Mouse (Mus musculus) lung, adult 2 months (tissue): ENCODE results near the gene Myh6.

Experiments used
- CTCF ChIP-seq: fragments of 200-500 bp; IDR thresholded peaks from 2 replicates; pipeline ENCODE4 v1.5.1; 2011; ENCODE audit warnings: mild to moderate bottlenecking, low read length, control low read depth; ENCODE audit not compliant: insufficient read depth
- POLR2A ChIP-seq: fragments of 200-500 bp; IDR thresholded peaks from 2 replicates; pipeline ENCODE4 v1.6.1; 2011; ENCODE audit warnings: low read depth, mild to moderate bottlenecking, control low read depth, low read length, borderline replicate concordance; ENCODE audit errors: extremely low read depth

- no peak for TF ChIP-seq CTCF
- TF ChIP-seq POLR2A: no peak
These were observed 12.3 kb downstream of the Myh6 start for GRCm38 (mm10) chr14:54954474-54954873.
